Mouse (Mus musculus) hindbrain, embryonic 11.5 days (tissue): ENCODE results near the gene Smc6. TPM values are rescaled to one million over a fixed set of nuclear protein-coding genes. Genes with fewer than 3 reads are reported as not detected.
A peak's percentile ranks its signal among the peaks of the same experiment; 100 is the strongest.

ENCODE experiments used
- ATAC-seq: fragments of 200-750 bp; cut with Nextera tagmentation; 2 replicates; pipeline ENCODE4 v1.8.0; 2017; ENCODE audit warnings: mild to moderate bottlenecking, moderate TSS enrichment, moderate library complexity; ENCODE audit not compliant: low FRiP score
- DNase-seq: peaks from one replicate; pipeline ENCODE4 v3.0.0-alpha.2; 2015; ENCODE audit warnings: low spot score
- H3K27ac ChIP-seq: fragments of 300-500 bp; sonication (generic); 2 replicates; pipeline ENCODE4 v1.5.1; 2014; ENCODE audit warnings: mild to moderate bottlenecking, low read depth, low read length
- H3K27me3 ChIP-seq: fragments of 300-500 bp; sonication (generic); 2 replicates; pipeline ENCODE4 v1.6.1; 2014; ENCODE audit warnings: mild to moderate bottlenecking, low read length, moderate library complexity, mixed read lengths; ENCODE audit not compliant: control insufficient read depth, insufficient read depth
- H3K36me3 ChIP-seq: fragments of 300-500 bp; sonication (generic); 2 replicates; pipeline ENCODE4 v1.6.1; 2014; ENCODE audit warnings: mild to moderate bottlenecking, low read length, moderate library complexity, mixed read lengths; ENCODE audit not compliant: control insufficient read depth, insufficient read depth
- H3K4me1 ChIP-seq: fragments of 300-500 bp; sonication (generic); replicated peaks from 2 replicates; pipeline ENCODE4 v1.6.1; 2014; ENCODE audit warnings: low read length, mixed read lengths; ENCODE audit not compliant: control insufficient read depth, insufficient read depth
- H3K4me2 ChIP-seq: fragments of 300-500 bp; sonication (generic); replicated peaks from 2 replicates; pipeline ENCODE4 v1.6.1; 2014; ENCODE audit warnings: mild to moderate bottlenecking, low read depth, low read length
- H3K4me3 ChIP-seq: fragments of 300-500 bp; sonication (generic); 2 replicates; pipeline ENCODE4 v1.5.1; 2014; ENCODE audit warnings: low read depth, low read length
- H3K9ac ChIP-seq: fragments of 300-500 bp; sonication (generic); 2 replicates; pipeline ENCODE4 v1.6.1; 2014; ENCODE audit warnings: low read depth, low read length
- H3K9me3 ChIP-seq: fragments of 300-500 bp; sonication (generic); 2 replicates; pipeline ENCODE4 v1.6.1; 2016; ENCODE audit warnings: low read length; ENCODE audit not compliant: control insufficient read depth
- WGBS: fragments of 180-500 bp; shearing (Covaris S2); extraction: QIAGEN DNeasy Blood & Tissue Kit; methylation state at CpG from one replicate; pipeline ENCODE4 v1.1.7; 2014; 5-methylcytosine and 5-hydroxymethylcytosine counted together
- polyA plus RNA-seq: library from polyadenylated mRNA; unstranded; fragments of >200 nt; fragmentation: Nextera tagmentation; extraction: Ambion mirVana; gene quantifications from 2 replicates; pipeline ENCODE4 v1.2.1, GENCODE M21; 2014

The Smc6 gene
- polyA plus RNA-seq, 1 experiment from 2014 or later: 154 TPM

DNA sequence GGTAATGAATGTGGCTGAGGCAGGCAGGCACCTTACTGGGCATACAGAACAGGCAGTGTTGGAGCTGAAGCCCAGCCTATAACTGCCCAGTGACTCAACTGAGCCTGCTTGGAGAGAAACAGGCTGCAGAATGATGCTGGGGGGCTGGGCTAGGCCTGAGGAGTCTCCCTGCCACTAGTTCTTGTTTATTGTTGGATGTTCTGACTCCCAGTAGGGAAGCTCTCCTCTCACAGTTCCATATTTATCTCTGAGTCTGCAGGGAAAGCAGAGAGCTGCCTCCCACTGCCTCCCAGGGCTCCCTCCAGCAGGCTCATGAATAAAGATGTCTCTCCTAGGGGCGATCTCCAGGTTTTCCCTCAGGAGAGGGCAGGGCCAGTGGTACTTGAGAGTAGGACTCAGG, 82.7 kb downstream of the Smc6 start:
- WGBS: 6% methylated on average over 1 of the region's 1 CpGs
- Histone ChIP-seq H3K27me3 (no peaks in the 10 kb centered on the region), H3K27ac (no peak overlapping the region), H3K36me3 (no peaks in the 10 kb centered on the region), H3K9me3 (no peaks in the 10 kb centered on the region), H3K4me2 (no peak overlapping the region), H3K4me1 (no peaks in the 10 kb centered on the region), H3K9ac (no peak overlapping the region), H3K4me3 (no peak overlapping the region)
- DNase-seq (no peak), ATAC-seq (no peak)

GRCm38 (mm10) chr12:11349870-11350269, 84.2 kb downstream of the Smc6 start:
- H3K4me1 ChIP-seq: no peaks in the 10 kb centered on the region
- DNase-seq (no peak), ATAC-seq (no peak)
- H3K36me3 ChIP-seq: no peaks in the 10 kb centered on the region
- 48% methylated on average over 5 of the region's 5 CpGs for WGBS
- H3K4me2 ChIP-seq: no peak overlapping the region
- no peak overlapping the region for H3K4me3 ChIP-seq
- no peaks in the 10 kb centered on the region for H3K27me3 ChIP-seq
- no peak overlapping the region for H3K9ac ChIP-seq
- H3K27ac ChIP-seq: no peak overlapping the region
- H3K9me3 ChIP-seq: no peaks in the 10 kb centered on the region

DNA sequence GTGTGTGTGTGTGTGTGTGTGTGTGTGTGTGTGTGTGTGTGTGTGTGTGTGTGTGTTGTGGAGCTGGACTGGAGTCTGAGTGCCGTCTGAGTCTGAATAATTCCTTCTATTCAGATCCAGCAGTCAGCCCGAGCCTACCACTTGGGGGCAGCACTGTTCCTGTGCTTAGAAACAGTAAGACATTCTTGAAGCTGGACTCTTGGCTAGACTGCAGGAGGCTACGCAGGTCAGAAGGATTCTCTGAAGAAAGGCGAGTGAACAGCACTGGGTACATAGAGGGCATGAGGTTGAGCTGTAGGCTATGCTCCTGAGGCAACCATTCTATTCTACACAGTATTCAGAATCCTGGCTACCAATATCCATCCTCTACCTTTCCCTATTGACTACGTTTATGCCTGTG, 85.2 kb downstream of the Smc6 start:
- no peak overlapping the region for H3K27ac ChIP-seq
- no peaks in the 10 kb centered on the region for H3K27me3 ChIP-seq
- no peaks in the 10 kb centered on the region for H3K36me3 ChIP-seq
- WGBS: 37% methylated on average over 5 of the region's 5 CpGs
- H3K9ac ChIP-seq: no peak overlapping the region
- H3K4me1 ChIP-seq: no peaks in the 10 kb centered on the region
- H3K9me3 ChIP-seq: no peaks in the 10 kb centered on the region
- peak; percentile 86 for DNase-seq
- H3K4me3 ChIP-seq: no peak overlapping the region
- no peak overlapping the region for H3K4me2 ChIP-seq
- peak; percentile 40; the same call in 1 of the 2 replicates for ATAC-seq

GRCm38 (mm10) chr12:11362435-11362834, 96.7 kb downstream of the Smc6 start:
- Histone ChIP-seq H3K4me3 (no peak overlapping the region), H3K27ac (no peak overlapping the region), H3K4me2 (no peak overlapping the region), H3K9ac (no peak overlapping the region), H3K36me3 (no peaks in the 10 kb centered on the region), H3K27me3 (no peaks in the 10 kb centered on the region), H3K9me3 (no peaks in the 10 kb centered on the region), H3K4me1 (no peaks in the 10 kb centered on the region)
- ATAC-seq (no peak), DNase-seq (peak; percentile 6)
- WGBS: 79% methylated on average over 6 of the region's 6 CpGs

GRCm38 (mm10) chr12:11364870-11365269, 99.2 kb downstream of the Smc6 start:
- Histone ChIP-seq H3K4me3 (no peak overlapping the region), H3K9ac (no peak overlapping the region), H3K4me2 (no peak overlapping the region), H3K36me3 (no peaks in the 10 kb centered on the region), H3K27ac (no peak overlapping the region), H3K27me3 (no peaks in the 10 kb centered on the region), H3K9me3 (no peaks in the 10 kb centered on the region), H3K4me1 (no peaks in the 10 kb centered on the region)
- DNase-seq (no peak), ATAC-seq (no peak)
- 67% methylated on average over 6 of the region's 6 CpGs for WGBS

DNA sequence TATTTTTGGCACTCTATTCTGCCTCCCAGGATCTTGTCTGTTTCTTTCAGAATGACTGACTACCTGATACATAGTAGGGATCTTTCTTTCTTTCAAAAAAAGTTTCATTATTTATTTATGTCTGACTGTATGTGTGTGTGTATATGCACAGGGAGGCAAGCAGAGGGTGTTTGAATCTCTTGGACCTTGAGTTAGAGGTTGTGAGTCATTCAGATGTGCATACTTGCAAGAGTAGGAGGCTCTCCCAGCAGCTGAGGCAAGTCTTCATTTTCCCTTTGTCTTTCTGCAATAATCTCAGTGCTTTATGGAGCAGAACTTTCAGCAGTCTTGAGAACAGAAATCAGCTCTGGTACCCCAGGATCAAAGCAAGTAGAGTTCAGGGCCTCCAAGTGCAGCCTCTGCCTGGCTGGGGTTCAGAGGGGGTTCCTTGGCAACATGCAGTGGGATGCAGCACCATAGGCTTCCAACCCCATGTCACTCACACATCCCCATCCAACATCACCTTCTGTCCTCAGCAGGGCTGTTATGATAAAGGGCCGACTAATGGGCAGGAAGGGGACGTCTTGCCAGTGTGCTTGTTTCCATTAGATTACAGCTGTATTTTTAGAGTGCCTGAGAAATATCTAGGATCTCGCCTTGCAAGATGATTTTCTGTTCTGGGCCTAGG, 101.5 kb downstream of the Smc6 start:
- ATAC-seq (no peak), DNase-seq (no peak)
- H3K4me1 ChIP-seq: no peaks in the 10 kb centered on the region
- 75% methylated on average over 3 of the region's 3 CpGs for WGBS
- H3K9ac ChIP-seq: no peak overlapping the region
- H3K36me3 ChIP-seq: no peaks in the 10 kb centered on the region
- no peak overlapping the region for H3K4me2 ChIP-seq
- H3K27me3 ChIP-seq: no peaks in the 10 kb centered on the region
- no peak overlapping the region for H3K27ac ChIP-seq
- no peaks in the 10 kb centered on the region for H3K9me3 ChIP-seq
- no peak overlapping the region for H3K4me3 ChIP-seq

Other genes with a start within 250 kb of the Smc6 start
- 0.22 and 0.38 TPM in 2 replicates for gene Kcns3, start 114.8 kb upstream of the Smc6 start, polyA plus RNA-seq
- not detected in 2 replicates for gene Msgn1, start 56.9 kb upstream of the Smc6 start, polyA plus RNA-seq
- 13.1 and 15.8 TPM in 2 replicates for gene Gen1, start 85 bp upstream of the Smc6 start, polyA plus RNA-seq
- 1.9 and 2.9 TPM in 2 replicates for gene Vsnl1, start 170.7 kb downstream of the Smc6 start, polyA plus RNA-seq
- gene Rad51ap2, start 190.2 kb downstream of the Smc6 start, polyA plus RNA-seq: 0.22 and 0.77 TPM in 2 replicates